Mouse (Mus musculus) CD4-positive, CD25-positive, alpha-beta regulatory T cell, adult 2 months (primary cell): ENCODE data around the gene Strn.
A peak's percentile ranks its signal among the peaks of the same experiment; 100 is the strongest.

Experiments
- DNase-seq: peaks from one replicate; pipeline ENCODE4 v3.0.0-alpha.2; 2012; ENCODE audit warnings: low read depth, low spot score

The Strn gene

DNA sequence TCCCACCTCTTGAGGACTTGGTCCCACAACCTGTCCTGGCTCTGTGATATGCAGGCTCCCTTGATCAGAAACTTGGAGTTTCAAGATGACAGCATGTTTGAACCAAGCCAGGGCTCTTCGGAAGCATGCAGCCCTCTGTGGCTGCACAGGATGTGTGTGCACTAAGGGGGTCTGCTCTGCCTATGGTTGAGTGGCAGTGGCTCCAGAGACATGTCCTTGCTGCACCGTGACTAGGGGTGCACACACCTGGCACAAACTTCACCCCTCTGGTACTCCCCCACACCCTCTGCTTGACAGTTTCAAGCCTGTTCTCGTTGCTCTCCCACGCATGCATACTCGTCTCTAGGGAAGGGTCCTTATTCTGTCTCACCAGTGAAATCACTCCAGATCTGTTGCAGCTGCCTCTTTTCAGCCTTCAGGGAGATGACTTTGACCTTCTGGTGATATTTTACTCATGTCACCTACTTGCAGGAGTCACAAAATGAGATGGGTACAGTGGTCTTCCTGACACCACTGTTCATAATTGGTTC lies 118.8 kb downstream of the Strn start:
- no peak for DNase-seq

DNA sequence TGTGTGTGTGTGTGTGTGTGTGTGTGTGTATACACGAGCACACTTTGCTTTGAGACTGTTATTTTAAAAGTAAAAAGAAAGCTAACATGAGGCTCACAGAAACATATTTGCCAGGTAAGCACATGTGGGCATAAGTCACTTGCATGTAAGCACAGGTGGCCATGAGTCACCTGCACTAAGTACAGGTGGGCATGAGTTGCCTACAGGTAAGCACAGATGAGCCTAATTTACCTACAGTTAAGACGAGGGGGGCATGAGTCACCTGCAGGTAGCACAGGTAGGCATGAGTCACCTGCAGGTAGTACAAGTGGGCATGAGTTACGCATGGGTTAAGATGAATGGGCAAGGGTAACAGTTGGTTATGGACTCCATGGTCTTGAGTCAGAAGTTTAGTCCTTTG lies 121.9 kb downstream of the Strn start:
- DNase-seq: no peak

DNA sequence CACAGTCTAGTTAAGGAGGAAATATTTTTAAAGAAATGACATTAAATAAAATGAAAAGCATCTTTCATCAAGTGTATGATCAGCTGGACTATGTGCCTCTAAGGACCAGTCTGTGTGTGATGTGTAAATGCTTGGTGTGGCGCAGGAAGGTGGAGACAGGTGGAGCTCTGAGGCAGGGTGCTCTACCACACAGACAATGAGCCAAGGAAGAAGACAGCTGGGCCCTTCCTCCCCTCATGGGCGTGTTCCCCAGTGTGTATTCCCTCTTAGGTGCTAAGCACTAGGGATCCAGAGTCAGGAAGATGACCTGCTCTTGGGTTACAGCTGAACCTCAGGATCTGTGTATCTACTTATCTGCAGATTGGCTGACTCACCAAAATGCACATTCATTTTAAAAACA lies 122.5 kb downstream of the Strn start:
- DNase-seq: no peak

DNA sequence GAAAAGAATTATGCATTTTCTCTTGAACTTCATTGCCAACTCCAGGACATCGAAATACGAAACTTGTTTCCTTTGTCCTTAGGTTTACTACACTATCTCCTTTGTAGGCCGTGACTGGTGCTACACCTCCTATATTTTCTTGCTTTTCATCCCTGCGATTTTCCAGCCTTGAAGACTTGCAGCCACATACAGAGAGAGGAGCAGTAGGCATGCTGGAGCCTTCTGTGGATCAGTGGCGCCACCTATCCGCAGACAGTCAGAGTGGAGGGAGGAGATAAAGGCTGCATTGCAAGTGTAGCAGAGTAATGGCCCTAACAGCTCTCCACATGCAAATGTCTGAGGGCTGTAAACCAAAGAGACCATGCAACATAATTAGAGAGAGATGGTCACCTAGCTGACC lies 125.9 kb downstream of the Strn start:
- DNase-seq: peak; percentile 24

DNA sequence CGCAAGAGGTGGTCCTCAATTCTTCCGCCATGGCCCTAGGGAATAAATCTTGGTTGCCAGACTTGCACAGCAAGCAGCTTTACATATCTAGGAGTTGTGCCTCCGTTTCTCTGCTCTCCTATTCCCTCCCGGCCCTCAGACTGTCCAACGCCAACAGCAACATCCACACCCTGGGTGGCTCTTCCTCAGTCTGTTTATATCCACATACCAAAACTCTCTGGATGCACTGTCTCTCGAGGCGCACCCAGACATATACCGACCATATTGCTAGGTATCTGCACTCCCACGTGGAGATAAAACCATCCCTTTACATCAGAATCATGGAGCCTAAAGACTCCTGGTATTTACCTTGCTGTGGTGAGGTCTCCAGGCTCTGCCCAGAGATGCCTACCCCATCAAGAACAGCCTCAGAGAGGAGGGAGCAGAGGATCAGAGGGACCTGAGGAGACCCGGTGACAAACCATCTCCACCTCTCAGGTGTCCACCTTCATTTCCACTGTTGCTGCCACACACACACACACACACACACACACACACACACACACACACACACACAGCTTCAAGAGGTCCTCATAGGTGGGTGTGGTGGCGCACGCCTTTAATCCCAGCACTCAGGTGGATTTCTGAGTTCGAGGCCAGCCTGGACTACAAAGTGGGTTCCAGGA lies 127.7 kb downstream of the Strn start:
- DNase-seq: no peak

DNA sequence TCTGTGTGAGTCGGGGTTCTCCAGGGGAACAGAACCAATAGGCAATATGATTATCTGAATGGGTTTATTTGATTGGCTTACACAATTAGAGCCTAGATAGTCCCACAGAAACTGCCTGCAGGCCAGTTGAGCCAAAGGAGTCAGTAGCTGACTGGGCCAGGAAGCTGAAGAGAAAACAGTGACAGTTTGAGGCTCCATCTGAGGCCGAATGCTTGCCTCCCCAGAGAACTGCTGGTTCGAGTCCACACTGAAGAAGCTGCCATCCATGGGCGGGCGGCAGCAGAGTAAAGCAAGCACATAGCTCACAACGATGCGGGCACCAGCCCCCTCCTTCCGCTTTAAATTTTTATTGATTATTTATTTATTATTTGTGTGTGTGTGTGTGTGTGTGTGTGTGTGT lies 128.3 kb downstream of the Strn start:
- no peak for DNase-seq

DNA sequence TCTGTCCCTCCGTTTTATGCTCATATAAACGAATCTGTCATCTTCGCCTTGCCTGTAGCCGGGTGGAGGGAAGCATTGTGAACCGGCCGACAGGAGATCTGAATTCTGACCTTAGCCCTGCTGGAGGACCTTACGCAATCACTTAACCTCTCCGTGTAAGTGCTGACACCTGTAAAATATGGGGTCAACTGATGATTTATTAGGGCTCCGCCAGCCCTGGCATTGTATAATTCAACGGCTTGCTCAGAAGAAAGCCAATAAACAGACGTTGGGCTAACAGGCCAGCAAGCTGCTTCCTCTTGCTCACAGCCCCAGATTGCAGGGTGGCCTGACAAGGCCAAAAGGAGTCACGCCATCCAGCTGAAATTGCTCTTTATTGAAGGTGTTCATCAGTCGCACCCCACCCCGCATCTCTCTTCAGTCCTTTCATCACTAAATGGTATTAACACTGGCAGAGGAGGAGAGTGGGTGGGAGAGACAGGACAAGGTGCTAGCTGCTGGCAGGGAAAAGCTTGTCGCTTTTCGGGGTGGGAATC lies 128.8 kb downstream of the Strn start:
- DNase-seq: no peak

DNA sequence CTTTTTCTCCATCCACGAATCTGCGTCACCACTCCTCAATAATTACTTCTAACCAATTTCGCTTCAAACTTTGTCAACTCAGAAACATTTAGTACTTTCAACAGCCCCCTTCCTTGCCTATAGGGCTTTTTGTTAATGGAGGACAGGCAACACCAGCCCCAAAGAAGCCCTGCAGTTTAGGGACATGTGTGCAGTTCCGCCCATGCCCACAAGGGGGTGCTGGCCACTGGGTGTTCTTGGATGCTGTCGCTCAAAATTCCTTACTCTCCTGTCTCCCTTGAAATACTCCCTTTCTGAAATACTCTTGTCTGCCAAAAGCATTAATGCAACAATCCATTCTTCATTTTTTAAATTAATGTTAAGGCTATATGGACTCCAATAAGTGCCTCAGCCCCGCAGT lies 132.6 kb downstream of the Strn start:
- peak; percentile 78 for DNase-seq

DNA sequence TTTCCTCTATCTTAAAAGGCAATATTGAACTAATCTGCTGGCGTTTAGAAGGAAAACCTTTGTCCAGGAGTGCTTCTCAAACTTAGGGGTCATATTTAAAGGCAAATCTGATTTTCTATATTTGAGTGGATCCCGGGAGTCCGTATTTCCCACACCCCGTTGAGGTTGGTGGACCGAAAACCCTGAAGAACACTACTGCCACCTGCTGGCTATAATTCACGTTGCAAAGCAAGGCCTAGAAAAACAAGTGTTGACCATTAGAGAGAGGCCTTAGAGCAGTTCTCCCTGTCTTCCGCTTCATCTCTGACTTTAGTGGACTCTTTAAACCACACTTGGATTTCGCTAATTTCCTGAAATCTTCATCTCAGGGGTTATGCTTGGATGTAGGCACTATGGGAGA lies 133.1 kb downstream of the Strn start:
- DNase-seq: peak; percentile 76

DNA sequence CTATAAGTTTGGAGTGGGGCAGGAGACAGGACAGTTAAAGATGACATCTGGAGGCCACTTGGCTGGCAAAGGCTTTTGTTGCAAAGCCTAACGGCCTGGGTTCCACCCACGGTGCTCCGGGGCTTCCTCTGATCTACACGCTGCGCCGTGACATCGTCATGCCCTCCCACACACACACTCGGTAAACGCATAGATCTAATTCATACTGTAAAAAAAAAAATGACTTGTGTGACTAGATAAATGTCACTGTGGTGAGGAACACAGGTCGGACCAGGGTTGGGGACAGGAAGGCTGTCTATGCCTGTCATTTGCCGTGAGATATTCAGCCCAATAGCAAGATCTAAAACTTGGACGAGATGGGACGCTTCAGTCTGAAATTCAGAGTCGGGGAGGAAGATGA lies 134.7 kb downstream of the Strn start:
- peak; percentile 69 for DNase-seq

DNA sequence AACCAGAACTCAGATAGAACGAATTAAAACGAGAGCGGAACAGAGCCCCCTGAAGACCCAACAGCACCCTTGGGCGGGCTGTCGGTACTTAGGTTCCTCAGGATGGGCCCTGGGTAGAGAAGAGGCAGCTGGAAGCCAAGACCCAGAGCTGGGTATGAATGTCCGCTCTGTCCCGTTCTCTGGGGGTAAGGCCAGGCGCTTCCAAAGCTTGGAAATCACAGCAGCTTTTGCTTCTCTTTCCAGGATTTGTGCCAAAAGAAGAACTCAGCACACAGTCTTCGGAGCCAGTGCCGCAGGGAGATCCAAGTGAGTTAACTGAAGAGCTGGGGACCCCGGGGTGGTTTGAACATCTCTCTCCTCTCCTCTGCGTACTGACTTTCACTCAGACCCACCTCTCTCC lies 135.4 kb downstream of the Strn start:
- no peak for DNase-seq

DNA sequence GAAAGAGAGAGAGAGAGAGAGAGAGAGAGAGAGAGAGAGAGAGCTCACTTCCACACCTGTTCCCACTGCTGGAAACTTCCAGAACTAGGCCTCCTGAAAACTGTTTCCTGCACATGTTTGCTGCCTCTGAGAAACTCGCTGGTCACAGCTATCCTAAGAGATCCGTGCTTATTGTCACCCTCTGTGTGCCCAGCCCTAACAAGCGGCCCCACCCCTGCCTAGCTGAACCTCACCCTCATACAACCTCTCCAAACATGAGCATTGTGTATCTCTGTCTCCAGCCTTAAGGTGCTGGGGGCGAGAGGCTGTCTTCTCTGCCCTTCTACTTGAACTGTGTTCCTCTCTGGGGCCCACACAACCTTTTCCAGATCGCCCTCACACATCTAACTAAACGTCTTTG lies 136.0 kb downstream of the Strn start:
- DNase-seq: no peak
